Mouse (Mus musculus): ENCODE measurements at regions not wholly inside any gene's neighbourhood (a gene's known extent, or its start where the extent isn't known, plus 50 kb on each side); places are given as distances from the start of the nearest gene placed in this dataset.

DNA sequence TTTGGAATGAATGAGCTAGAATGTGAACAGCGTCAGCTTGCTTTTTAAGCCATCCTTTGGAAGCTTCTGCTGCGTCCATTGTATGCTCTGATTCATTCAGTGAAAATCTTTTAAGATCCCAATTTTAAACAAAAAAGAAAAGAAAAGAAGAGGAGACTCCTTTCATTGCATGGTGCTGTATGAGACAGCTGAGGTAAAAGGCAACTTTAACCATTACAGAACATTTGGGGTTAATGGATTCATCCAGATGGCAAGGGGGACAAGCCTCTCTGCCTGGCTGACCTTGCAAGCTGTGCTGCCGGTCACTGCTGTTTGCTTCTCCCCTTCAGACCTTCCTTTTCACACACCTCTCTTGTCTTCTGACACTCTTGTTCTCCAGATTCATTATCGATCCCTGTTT is 176.0 kb upstream of the Intu start:
- TF ChIP-seq CTCF (IDR thresholded peaks at IDR 0.05; ENCODE audit: extremely low read depth, insufficient read depth, low read length) (no peak), POLR2A (IDR thresholded peaks at IDR 0.05; ENCODE audit: extremely low read depth, insufficient read depth, low read length) (no peak)

All from cortical plate, adult 2 months (tissue).